Mouse (Mus musculus): ENCODE measurements around the gene Lrrc4. TPM values are rescaled to one million over a fixed set of nuclear protein-coding genes. Genes with fewer than 3 reads are reported as not detected.

Gene Lrrc4
- polyA plus RNA-seq (2015; fragmentation: Nextera tagmentation; extraction: Ambion mirVana) = 0.38 and 0.59 TPM in 2 replicates

DNA sequence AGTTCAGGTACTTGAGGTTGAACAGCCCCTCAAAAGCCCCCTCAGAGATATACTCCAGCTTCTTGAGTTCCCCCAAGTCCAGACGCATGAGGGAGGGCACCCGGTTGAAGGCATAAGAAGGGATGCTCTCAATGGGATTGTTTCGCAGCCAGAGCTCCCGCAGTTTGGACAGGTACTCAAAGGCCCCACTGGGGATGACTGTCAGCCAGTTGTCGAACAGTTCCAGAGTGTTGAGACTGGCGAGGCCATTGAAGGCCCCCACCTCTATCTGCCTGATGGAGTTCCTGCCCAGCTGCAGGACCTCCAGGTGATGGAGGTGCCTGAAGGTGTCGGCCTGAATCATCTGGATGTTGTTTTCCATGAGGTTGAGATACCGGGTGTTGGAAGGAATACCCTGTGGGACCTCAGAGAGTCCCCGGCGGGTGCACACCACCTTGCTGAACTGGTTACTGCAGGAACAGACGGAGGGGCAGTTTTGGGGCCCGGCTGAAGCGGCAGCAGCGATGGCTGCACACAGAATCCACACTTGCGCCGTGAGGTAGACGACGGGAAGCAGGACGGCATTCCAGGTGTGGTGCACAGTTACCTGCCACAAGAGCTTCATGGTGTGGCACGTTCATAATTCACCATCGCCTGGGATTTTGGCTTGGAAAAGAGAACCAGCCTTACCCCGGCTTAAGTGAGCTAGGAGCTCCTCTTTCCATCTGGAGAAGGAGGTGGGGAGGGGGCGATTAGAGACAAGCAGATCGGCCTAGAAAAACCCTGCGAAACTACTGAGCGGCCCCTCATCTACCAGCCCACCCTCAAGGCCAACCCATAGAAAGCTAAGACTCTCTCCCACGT lies at the start of gene Lrrc4:
TSS of gene Lrrc4 (minus strand) at position 737 of the 843 bp plus-strand sequence.

Other genes starting within 250 kb of the Lrrc4 start
- gene Lep, start 228.5 kb upstream of the Lrrc4 start, polyA plus RNA-seq (2015; fragmentation: Nextera tagmentation; extraction: Ambion mirVana) = not detected in 2 replicates